Mouse (Mus musculus) left cerebral cortex, postnatal 4 days (tissue): ENCODE measurements around the gene Grasp. TPM values are rescaled to one million over a fixed set of nuclear protein-coding genes. Genes with fewer than 3 reads are reported as not detected.

ENCODE experiments used
- DNase-seq: peaks from one replicate; pipeline ENCODE4 v3.0.0-alpha.2; 2022
- intact Hi-C: fragments of 180-260 bp; cut with DNase I; formaldehyde crosslinking; loops from one replicate; pipeline ENCODE4 v1.15.1; 2025
- total RNA-seq, 2 experiments: library from RNA; stranded (reverse); gene quantifications; 2 replicates each; pipeline ENCODE4 v1.2.3; 2021

Gene Grasp
- total RNA-seq, 2 experiments from 2014 or later, result 12.3 to 13.5 TPM

GRCm38 (mm10) chr15:101224977-101225376 is 989 bp downstream of the Grasp start:
- DNase-seq, result no peak
- intact Hi-C loops, result no loop called here

DNA sequence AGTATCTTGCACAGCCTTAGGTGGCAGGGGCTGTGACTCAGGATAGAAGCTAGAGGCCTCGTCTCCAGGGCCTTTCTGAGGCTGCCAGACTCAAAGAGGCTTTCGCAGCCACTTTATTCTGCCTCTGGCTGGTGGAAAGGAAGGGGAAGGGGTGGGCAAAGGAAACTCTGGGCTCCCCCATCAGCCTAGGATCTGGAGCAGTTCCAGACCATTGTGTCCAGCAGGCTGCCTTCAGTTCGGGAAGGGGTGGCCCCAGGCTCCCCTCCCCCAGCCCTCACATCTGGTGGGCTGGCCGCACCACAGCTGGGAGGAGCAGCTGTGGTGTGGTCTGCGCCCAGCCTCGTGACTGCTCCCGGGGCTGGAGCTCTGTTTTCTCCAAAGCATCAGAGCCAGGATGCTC is 4.0 kb downstream of the Grasp start:
- DNase-seq, result no peak
- intact Hi-C loops, result no loop called here

DNA sequence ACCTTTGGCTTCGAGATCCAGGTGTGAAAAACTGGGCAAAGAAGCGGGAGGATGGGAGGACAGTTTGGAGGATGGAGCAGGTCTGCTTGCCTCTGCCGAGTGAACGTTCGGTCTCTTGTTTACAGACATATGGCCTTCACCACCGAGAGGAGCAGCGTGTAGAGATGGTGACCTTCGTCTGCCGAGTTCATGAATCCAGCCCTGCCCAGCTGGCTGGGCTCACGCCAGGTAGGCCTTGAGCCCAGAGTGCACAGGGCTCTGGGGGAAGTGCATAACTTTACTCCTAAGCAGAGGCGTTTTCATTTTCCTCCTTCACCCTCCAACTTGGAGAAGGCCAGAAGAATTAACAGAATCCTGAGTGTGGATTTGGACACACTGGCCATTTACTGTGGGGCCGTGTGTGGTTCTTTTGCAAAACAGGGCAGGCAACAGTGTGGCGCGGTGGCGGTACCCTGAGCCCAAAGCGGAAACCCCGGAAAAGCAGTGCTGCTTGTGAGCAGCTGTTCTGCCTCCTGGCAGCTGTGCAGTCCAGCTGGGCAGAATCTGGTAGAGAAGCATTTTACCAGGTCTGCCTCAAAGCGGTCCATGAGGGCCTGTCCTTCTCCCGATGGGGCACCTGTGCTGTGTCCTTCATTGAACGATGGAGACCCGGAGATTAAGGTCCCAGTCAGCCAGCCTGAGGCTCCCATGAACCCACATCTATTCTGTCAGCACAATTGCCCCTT is 5.0 kb downstream of the Grasp start:
- DNase-seq, result no peak
- intact Hi-C loops, result no loop called here

- intact Hi-C loops, result no loop called here
Observed at GRCm38 (mm10) chr15:101230503-101230902, 6.5 kb downstream of the Grasp start.

GRCm38 (mm10) chr15:101230995-101231647 is 7.1 kb downstream of the Grasp start:
- DNase-seq, result no peak
- intact Hi-C loops, result no loop called here

More at GRCm38 (mm10) chr15:101230503-101230902, 6.5 kb downstream of the Grasp start:
- no peak for DNase-seq

GRCm38 (mm10) chr15:101231648-101232180 is 7.7 kb downstream of the Grasp start:
- intact Hi-C loops, result no loop called here

DNA sequence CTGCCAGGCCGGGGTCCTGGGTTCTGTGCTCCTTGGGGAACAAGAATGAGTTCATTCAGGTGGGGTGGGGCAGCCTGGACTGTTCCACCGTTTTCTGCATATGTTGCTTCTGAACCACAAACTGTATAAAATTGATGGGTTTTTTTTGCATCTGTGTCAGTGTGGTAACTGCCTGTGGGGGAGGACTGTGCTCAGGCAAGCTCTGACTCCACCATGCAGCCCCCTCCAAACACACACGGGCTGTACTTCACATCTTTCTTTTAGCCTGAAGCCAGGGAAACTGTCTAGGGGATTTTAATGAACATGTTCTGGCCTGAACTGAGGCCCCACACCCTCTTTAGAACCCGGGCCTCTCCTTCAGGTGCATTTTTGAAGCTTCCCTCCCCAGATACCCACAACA is 8.6 kb downstream of the Grasp start:
- intact Hi-C loops, result no loop called here
- no peak for DNase-seq

More at GRCm38 (mm10) chr15:101231648-101232180, 7.7 kb downstream of the Grasp start:
- DNase-seq, result no peak

DNA sequence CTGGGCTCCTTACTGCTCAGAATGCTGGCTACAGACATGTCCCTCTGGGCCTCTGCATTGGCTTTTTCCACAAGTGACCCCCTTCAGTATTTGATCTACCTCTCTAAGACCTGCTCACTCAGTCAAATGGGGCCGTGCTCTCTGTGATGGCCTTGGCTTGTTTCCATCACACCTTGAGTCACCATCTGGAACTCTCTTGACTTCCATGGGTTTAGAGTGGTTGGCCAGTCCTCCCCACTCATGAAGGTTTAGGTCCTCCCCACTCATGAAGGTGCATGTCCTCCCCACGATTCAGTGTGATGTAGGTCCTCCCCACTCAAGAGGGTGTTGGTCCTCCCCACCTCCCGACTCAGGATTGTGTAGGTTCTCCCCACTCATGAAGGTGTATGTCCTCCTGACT is 9.2 kb downstream of the Grasp start:
- intact Hi-C loops, result no loop called here
- no peak for DNase-seq

DNA sequence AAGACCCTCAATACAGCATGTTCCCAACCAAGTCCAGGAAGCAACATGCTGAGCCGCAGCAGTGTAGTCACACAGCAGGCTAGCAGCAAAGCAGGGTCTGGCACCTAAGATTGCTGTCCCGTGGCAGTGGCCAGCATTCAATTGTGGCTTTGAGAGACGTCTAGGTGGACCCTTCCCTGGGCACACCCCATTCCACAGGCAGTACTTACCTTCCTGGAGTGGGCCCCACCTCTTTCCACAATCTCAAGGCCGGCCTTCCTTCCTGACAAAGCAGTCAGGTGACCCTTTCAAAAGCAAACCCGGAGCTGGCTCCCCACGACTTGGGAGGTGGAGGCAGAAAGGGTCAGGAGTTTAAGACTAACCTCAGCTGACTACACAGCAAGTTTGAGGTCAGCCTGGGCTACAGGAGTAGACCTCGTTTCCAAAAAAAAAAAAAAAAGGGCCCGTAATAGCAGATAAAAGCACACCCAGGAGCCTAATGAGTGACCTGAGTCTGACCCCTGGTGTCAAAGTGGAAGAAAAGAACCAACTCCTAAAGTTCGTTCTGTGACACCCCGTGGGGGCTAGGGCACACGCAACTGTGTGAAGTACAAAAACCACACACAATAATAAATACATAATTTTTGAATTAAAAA is 9.8 kb downstream of the Grasp start:
- no peak for DNase-seq
- intact Hi-C loops, result no loop called here

DNA sequence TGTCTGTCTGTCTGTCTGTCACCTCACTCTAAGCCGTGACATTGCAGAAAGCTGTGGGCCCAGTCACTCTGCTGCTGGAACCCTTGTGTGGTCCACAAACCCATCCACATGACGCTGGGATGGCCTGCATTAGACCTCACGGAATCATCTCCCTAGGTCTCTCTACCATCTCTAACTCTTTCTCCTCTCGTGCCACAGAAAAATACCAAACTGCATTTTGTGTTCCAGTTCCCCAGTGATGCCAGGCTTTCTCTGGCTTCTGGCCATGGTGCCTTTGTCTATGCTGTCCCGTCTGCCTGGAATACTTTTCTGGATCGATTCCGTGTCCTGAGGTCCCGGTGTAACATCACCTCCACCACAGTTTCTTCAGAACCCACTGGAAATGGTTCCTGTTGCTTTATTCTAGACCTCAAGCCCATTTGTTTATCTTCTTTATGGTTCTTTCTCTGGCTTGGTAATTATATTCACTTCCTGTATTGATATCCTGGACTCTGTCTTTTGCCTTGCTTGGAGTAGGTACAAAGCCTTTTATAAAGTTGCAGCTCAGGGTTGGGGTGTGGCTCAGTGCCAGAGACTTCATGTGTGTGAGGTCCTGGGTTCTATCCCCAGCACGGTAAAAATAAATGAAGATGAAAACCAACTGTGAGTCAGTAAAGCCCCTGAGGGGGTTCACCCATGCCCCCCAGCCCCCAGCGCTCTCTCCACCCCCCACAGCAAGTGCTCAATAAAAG is 10.8 kb downstream of the Grasp start:
- DNase-seq, result no peak
- intact Hi-C loops, result no loop called here

- intact Hi-C loops, result no loop called here
- no peak for DNase-seq
Observed at GRCm38 (mm10) chr15:101235342-101235698, 11.3 kb downstream of the Grasp start.

DNA sequence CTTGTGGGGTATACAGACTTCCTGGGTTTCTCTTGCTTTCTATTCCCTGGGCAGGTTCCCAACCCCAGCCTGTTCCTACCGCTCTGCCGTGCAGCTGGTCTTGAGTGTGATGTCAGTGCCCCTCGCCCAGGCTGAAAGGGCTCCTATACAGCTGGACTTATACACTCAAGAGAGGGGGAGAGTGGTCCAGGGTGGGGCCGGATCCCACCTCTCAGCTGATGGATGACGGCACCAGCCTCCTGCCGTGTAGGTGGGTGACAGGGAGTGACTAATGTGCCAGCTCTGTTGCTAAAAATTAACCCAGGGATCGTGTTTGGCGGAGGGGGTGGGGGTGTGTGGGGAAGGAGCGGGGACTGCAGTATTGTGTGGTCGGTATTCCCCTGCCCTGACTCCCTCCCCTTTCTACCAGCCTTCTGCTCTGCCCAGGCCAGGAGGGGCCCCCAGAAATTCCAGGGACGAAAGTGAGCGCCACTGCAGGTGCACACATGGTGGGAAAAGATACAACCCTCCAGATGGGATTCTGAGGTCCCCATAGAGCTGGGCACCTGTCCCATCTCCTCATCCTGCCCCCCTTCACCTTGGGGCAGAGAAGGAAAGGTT is 11.8 kb downstream of the Grasp start:
- intact Hi-C loops, result no loop called here
- no peak for DNase-seq

- peak; percentile 73 for DNase-seq
- intact Hi-C loops, result no loop called here
Observed at GRCm38 (mm10) chr15:101236878-101237277, 12.9 kb downstream of the Grasp start.

DNA sequence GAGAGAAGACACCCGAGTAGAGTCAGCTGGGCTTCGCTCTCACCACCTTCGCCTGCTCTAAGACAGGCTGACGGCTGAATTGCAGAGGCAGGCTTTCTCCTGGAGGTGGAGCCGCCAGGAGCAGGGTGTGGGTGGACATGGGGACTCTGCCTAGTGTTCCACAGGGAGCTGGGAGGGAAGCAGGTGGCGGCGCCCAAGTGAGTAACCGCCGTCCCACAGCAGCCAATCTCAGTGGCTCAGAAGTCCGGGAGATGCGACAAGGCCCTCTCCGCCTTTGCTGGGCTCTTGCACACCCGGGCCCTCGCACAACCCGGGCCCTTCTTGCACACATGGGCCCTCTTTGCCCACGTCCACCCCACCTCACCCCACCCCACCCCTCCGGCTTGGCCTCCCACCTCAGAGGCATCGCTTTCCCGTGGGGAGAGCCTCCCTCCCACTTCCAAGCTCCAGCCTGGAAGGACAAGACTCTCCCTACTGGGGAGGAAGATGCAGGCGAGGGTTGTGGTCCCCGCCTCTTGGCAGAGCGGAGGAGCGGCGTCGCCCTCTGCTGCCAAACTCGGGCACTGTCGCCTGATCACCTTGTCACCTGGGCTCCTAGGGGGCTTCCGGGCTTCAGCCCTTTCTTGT is 15.0 kb downstream of the Grasp start:
- DNase-seq, result peak; percentile 71
- intact Hi-C loops, result loop anchor here (2.0 kb wide), 1 partner anchor 78 kb away; no protein-coding TSS in a partner anchor

- intact Hi-C loops, result loop anchor here (1.0 to 2.0 kb wide), 2 partner anchors 43 to 77 kb away; no protein-coding TSS in a partner anchor
- no peak for DNase-seq
Observed at GRCm38 (mm10) chr15:101239821-101240220, 15.8 kb downstream of the Grasp start.

- intact Hi-C loops, result loop anchor here (1.0 kb wide), 1 partner anchor 42 kb away; no protein-coding TSS in a partner anchor
Observed at GRCm38 (mm10) chr15:101240799-101241204, 16.8 kb downstream of the Grasp start.

GRCm38 (mm10) chr15:101241236-101241635 is 17.2 kb downstream of the Grasp start:
- intact Hi-C loops, result no loop called here
- no peak for DNase-seq

More at GRCm38 (mm10) chr15:101240799-101241204, 16.8 kb downstream of the Grasp start:
- peak; percentile 81 for DNase-seq

DNA sequence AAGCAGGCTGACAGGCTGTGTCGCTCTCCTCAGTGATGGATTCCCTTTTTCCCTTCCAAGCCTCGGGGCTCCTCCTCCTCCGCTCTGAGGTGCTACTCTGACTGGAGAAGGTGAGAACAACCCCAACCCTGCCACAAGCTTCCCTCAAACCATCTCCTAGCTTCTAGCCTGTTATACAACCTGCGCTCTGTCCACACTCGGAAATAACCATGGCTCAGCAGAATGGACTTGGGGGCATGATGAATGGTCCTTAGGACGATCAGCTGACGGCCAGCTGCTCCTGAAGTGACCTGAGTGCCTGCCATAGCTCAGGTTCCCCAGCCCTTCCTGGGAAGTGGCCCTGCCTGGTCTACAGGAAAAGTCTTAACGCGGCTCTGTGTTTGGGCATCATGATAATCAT is 17.9 kb downstream of the Grasp start:
- no peak for DNase-seq
- intact Hi-C loops, result no loop called here

DNA sequence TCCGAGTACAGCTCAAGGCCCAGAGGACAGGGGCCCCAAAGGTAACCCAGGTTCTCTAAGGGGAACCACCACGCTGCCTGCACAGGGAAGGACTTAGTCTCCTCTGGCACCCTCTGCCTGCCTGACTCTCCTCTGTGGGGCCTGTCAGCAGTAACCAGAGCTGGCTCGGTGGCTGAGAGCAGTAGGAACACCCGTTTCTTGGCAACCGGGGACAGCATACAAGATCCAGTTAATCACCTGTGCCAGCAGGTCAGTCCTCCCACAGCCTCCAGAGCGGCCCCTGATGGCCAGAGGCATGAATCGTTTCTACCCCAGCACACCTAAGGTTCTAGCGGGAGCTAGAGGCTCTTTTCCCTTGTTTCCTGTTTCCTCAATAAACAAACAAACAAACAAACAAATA is 18.7 kb downstream of the Grasp start:
- DNase-seq, result peak; percentile 42
- intact Hi-C loops, result no loop called here

DNA sequence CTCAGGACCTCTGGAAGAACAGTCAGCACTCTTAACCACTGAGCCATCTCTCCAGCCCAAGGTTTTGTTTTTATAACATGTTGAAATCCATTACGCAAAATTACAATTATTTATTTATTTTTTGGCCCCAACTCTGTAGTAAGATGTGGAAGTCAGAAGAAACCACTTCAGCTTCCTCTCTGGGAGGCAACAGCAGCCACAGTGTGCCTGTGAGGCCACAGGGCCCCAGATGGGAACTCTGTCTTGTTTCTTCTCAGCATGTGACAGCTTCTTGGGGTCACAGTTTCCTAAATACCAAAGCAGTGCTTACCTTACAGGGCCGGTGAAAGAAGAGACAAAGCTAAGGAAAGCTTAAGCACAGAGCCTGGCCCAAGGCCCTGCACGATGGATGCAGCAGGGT is 20.0 kb downstream of the Grasp start:
- no peak for DNase-seq
- intact Hi-C loops, result no loop called here
